Mouse (Mus musculus): ENCODE data around the gene Ywhah. TPM values are rescaled to one million over a fixed set of nuclear protein-coding genes. Genes with fewer than 3 reads are reported as not detected.

Gene Ywhah
- 249 and 319 TPM in 2 replicates for polyA plus RNA-seq (2015; fragmentation: Nextera tagmentation; extraction: Ambion mirVana)

GRCm38 (mm10) chr5:33018561-33019425, at the start of gene Ywhah:
Gene Ywhah, plus strand, starts transcription at chr5:33018816.

Other genes starting within 250 kb of the Ywhah start
- 49.2 and 54.2 TPM in 2 replicates for gene Pisd, start 233.2 kb upstream of the Ywhah start, polyA plus RNA-seq (2015; fragmentation: Nextera tagmentation; extraction: Ambion mirVana)
- not detected in 2 replicates for gene Gm20671, start 191.7 kb upstream of the Ywhah start, polyA plus RNA-seq (2015; fragmentation: Nextera tagmentation; extraction: Ambion mirVana)
- 6.2 and 8.0 TPM in 2 replicates for gene Prr14l, start 164.6 kb upstream of the Ywhah start, polyA plus RNA-seq (2015; fragmentation: Nextera tagmentation; extraction: Ambion mirVana)
- gene Depdc5, start 155.1 kb upstream of the Ywhah start, polyA plus RNA-seq (2015; fragmentation: Nextera tagmentation; extraction: Ambion mirVana) = 6.4 and 6.6 TPM in 2 replicates
- 0.19 and 0.21 TPM in 2 replicates for gene Slc5a1, start 85.4 kb downstream of the Ywhah start, polyA plus RNA-seq (2015; fragmentation: Nextera tagmentation; extraction: Ambion mirVana)
- 102 and 113 TPM in 2 replicates for gene Spon2, start 199.6 kb downstream of the Ywhah start, polyA plus RNA-seq (2015; fragmentation: Nextera tagmentation; extraction: Ambion mirVana)